Mouse (Mus musculus): ENCODE results near the gene Pagr1a. TPM values are rescaled to one million over a fixed set of nuclear protein-coding genes. Genes with fewer than 3 reads are reported as not detected.

The Pagr1a gene
- polyA plus RNA-seq, 1 experiment from 2014 or later, result 76.1 TPM

DNA sequence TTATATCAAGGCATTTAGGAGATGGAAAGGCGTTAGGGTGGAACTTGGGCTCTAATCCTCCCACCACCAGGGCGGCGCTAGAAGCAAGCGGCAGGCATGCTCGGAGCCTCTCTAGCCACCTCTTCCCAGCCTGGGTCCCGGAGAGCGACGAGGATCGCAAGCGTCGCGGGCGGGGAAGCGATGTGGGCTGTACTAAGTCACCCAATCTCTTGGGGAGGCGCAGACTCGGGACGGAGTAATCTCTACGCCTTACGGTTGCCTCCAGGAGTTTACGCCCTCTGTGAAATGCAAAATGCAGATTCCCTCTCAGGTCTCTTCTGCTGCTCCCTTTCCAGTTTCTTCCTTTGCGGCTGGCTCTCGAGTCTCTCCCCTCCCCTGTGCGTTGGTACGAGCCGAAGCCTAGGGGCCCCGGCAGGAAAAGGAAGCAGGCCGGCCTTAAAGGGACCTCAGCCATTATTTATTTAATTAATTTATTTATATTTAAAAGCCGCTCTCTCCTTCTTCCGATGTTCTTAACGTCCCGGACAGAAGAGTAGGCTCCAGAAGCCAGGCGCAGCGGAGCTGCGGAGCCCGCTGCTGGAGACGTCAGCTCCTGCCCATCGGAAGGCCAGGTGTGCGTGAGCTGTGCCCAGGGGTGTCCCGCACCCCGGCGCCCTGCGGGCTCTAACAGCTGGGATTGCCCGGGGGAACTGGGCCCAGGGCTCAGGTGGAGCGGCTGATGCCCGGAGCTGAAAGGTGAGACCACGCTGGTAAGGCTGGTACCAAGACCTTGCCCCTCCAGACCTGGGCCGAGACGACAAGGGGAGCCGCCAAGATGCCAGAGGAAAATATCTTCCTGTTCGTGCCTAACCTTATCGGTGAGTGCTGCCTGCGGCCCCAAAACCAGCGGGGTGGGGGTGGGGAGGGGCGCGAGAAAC is 40.9 kb downstream of the Pagr1a start, which contains the start of gene Cdiptos:
Gene Cdiptos, minus strand, starts transcription at position 149 of the 917 bp plus-strand sequence.
- peak within 1 kb of the TSS; percentile 99 for H3K9ac ChIP-seq (ENCODE audit: low read depth, low read length)
- H3K36me3 ChIP-seq (ENCODE audit: control insufficient read depth, insufficient read depth, low read length), result peaks cover 4% of the 10 kb centered on the region; the same call in 1 of the 2 replicates
- H3K9me3 ChIP-seq (ENCODE audit: control insufficient read depth, low read length), result no peaks in the 10 kb centered on the region
- DNase-seq (ENCODE audit: low spot score) (peak; percentile 99), ATAC-seq (ENCODE audit: low FRiP score) (peak; percentile 95)
- peak within 1 kb of the TSS; percentile 58 for H3K4me2 ChIP-seq (replicated peaks; ENCODE audit: low read depth, low read length)
- under 1% methylated on average over 55 of the region's 55 CpGs for WGBS
- H3K4me3 ChIP-seq (ENCODE audit: low read depth, low read length), result peak within 1 kb of the TSS; percentile 98
- no peaks in the 10 kb centered on the region for H3K27me3 ChIP-seq (ENCODE audit: control insufficient read depth, insufficient read depth, low read length)
- no peaks in the 10 kb centered on the region for H3K4me1 ChIP-seq (replicated peaks; ENCODE audit: control insufficient read depth, insufficient read depth, low read length)
- H3K27ac ChIP-seq (ENCODE audit: low read depth, low read length), result peak within 1 kb of the TSS; percentile 88

GRCm38 (mm10) chr7:126975893-126975949 is 41.4 kb downstream of the Pagr1a start, which contains the start of gene Cdipt:
Gene Cdipt (plus strand): TSS chr7:126975914.
- Histone ChIP-seq H3K4me1 (replicated peaks; ENCODE audit: control insufficient read depth, insufficient read depth, low read length) (no peaks in the 10 kb centered on the region), H3K9ac (ENCODE audit: low read depth, low read length) (peak within 1 kb of the TSS; percentile 99), H3K27me3 (ENCODE audit: control insufficient read depth, insufficient read depth, low read length) (no peaks in the 10 kb centered on the region), H3K27ac (ENCODE audit: low read depth, low read length) (peak within 1 kb of the TSS; percentile 88), H3K9me3 (ENCODE audit: control insufficient read depth, low read length) (no peaks in the 10 kb centered on the region), H3K36me3 (ENCODE audit: control insufficient read depth, insufficient read depth, low read length) (peaks cover 4% of the 10 kb centered on the region; the same call in 1 of the 2 replicates), H3K4me3 (ENCODE audit: low read depth, low read length) (peak within 1 kb of the TSS; percentile 98), H3K4me2 (replicated peaks; ENCODE audit: low read depth, low read length) (peak within 1 kb of the TSS; percentile 58)
- ATAC-seq (ENCODE audit: low FRiP score) (no peak), DNase-seq (ENCODE audit: low spot score) (no peak)
- WGBS, result 6% methylated on average over 1 of the region's 1 CpGs

DNA sequence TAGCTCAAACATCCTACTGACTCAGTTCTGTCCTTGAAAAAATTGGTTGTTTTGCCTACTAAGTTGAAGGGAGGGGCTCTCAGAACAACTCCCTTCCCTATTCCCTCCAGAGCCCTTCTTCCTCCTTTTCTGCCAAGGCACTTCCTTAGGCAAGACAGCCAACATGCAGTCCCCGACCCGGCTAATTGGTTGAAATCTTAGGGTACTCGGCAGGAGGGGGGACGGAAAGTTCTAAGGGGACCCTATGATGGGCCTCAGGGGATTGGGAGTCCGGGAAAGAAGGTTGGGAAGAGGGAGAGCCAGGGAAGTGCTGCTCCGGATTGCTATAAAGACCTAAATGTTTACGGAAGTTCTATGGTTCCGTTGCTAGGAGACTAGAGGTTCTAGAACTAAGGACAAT is 41.7 kb downstream of the Pagr1a start:
- Histone ChIP-seq H3K4me3 (ENCODE audit: low read depth, low read length) (peak overlapping the region; percentile 98; the same call in 1 of the 2 replicates), H3K27ac (ENCODE audit: low read depth, low read length) (no peak overlapping the region; the same call in 1 of the 2 replicates), H3K9ac (ENCODE audit: low read depth, low read length) (no peak overlapping the region), H3K27me3 (ENCODE audit: control insufficient read depth, insufficient read depth, low read length) (no peaks in the 10 kb centered on the region), H3K36me3 (ENCODE audit: control insufficient read depth, insufficient read depth, low read length) (peaks cover 4% of the 10 kb centered on the region; the same call in 1 of the 2 replicates), H3K9me3 (ENCODE audit: control insufficient read depth, low read length) (no peaks in the 10 kb centered on the region), H3K4me1 (replicated peaks; ENCODE audit: control insufficient read depth, insufficient read depth, low read length) (no peaks in the 10 kb centered on the region), H3K4me2 (replicated peaks; ENCODE audit: low read depth, low read length) (peak overlapping the region; percentile 58)
- ATAC-seq (ENCODE audit: low FRiP score) (peak; percentile 25), DNase-seq (ENCODE audit: low spot score) (no peak)
- WGBS, result 16% methylated on average over 8 of the region's 8 CpGs

GRCm38 (mm10) chr7:126967361-126967760 is 49.8 kb downstream of the Pagr1a start:
- Histone ChIP-seq H3K27me3 (ENCODE audit: control insufficient read depth, insufficient read depth, low read length) (peaks cover under 1% of the 10 kb centered on the region; the same call in 1 of the 2 replicates), H3K4me1 (replicated peaks; ENCODE audit: control insufficient read depth, insufficient read depth, low read length) (no peaks in the 10 kb centered on the region), H3K36me3 (ENCODE audit: control insufficient read depth, insufficient read depth, low read length) (no peaks in the 10 kb centered on the region), H3K9me3 (ENCODE audit: control insufficient read depth, low read length) (no peaks in the 10 kb centered on the region), H3K9ac (ENCODE audit: low read depth, low read length) (no peak overlapping the region), H3K27ac (ENCODE audit: low read depth, low read length) (no peak overlapping the region), H3K4me2 (replicated peaks; ENCODE audit: low read depth, low read length) (no peak overlapping the region), H3K4me3 (ENCODE audit: low read depth, low read length) (no peak overlapping the region)
- ATAC-seq (ENCODE audit: low FRiP score) (no peak), DNase-seq (ENCODE audit: low spot score) (no peak)
- WGBS, result 67% methylated on average over 6 of the region's 6 CpGs

- ATAC-seq (ENCODE audit: low FRiP score) (no peak), DNase-seq (ENCODE audit: low spot score) (no peak)
- peaks cover 2% of the 10 kb centered on the region; the same call in 1 of the 2 replicates for H3K27me3 ChIP-seq (ENCODE audit: control insufficient read depth, insufficient read depth, low read length)
- H3K4me1 ChIP-seq (replicated peaks; ENCODE audit: control insufficient read depth, insufficient read depth, low read length), result no peaks in the 10 kb centered on the region
- no peak overlapping the region for H3K9ac ChIP-seq (ENCODE audit: low read depth, low read length)
- H3K9me3 ChIP-seq (ENCODE audit: control insufficient read depth, low read length), result no peaks in the 10 kb centered on the region
- no peak overlapping the region for H3K4me2 ChIP-seq (replicated peaks; ENCODE audit: low read depth, low read length)
- H3K27ac ChIP-seq (ENCODE audit: low read depth, low read length), result no peak overlapping the region
- H3K36me3 ChIP-seq (ENCODE audit: control insufficient read depth, insufficient read depth, low read length), result no peaks in the 10 kb centered on the region
- 79% methylated on average over 3 of the region's 3 CpGs for WGBS
- H3K4me3 ChIP-seq (ENCODE audit: low read depth, low read length), result no peak overlapping the region
Measured at GRCm38 (mm10) chr7:126965568-126965967, 51.6 kb downstream of the Pagr1a start.

Other genes starting within 250 kb of the Pagr1a start
- 114 and 119 TPM in 2 replicates for gene Ypel3, start 240.4 kb downstream of the Pagr1a start, polyA plus RNA-seq (2014; fragmentation: Nextera tagmentation; extraction: Ambion mirVana)
- gene Tbx6, start 235.9 kb downstream of the Pagr1a start, polyA plus RNA-seq (2014; fragmentation: Nextera tagmentation; extraction: Ambion mirVana), result 0.25 and 0.79 TPM in 2 replicates
- 313 and 330 TPM in 2 replicates for gene Ppp4c, start 224.9 kb downstream of the Pagr1a start, polyA plus RNA-seq (2014; fragmentation: Nextera tagmentation; extraction: Ambion mirVana)
- gene Fam57b, start 219.7 kb downstream of the Pagr1a start, polyA plus RNA-seq (2014; fragmentation: Nextera tagmentation; extraction: Ambion mirVana), result 14.6 and 16.3 TPM in 2 replicates
- gene 4930451I11Rik, start 185.7 kb downstream of the Pagr1a start, polyA plus RNA-seq (2014; fragmentation: Nextera tagmentation; extraction: Ambion mirVana), result not detected in 2 replicates
- gene Doc2a, start 169.9 kb downstream of the Pagr1a start, polyA plus RNA-seq (2014; fragmentation: Nextera tagmentation; extraction: Ambion mirVana), result 3.4 and 3.7 TPM in 2 replicates
- gene Hirip3, start 155.4 kb downstream of the Pagr1a start, polyA plus RNA-seq (2014; fragmentation: Nextera tagmentation; extraction: Ambion mirVana), result 22.0 and 25.2 TPM in 2 replicates
- 89.3 and 89.4 TPM in 2 replicates for gene Ino80e, start 155.0 kb downstream of the Pagr1a start, polyA plus RNA-seq (2014; fragmentation: Nextera tagmentation; extraction: Ambion mirVana)
- gene Taok2, start 132.6 kb downstream of the Pagr1a start, polyA plus RNA-seq (2014; fragmentation: Nextera tagmentation; extraction: Ambion mirVana), result 27.3 and 31.2 TPM in 2 replicates
- 25.3 and 28.6 TPM in 2 replicates for gene Tmem219, start 94.4 kb downstream of the Pagr1a start, polyA plus RNA-seq (2014; fragmentation: Nextera tagmentation; extraction: Ambion mirVana)
- 30.1 and 33.5 TPM in 2 replicates for gene Kctd13, start 88.5 kb downstream of the Pagr1a start, polyA plus RNA-seq (2014; fragmentation: Nextera tagmentation; extraction: Ambion mirVana)
- gene Asphd1, start 67.8 kb downstream of the Pagr1a start, polyA plus RNA-seq (2014; fragmentation: Nextera tagmentation; extraction: Ambion mirVana), result 0.90 and 0.92 TPM in 2 replicates
- gene Sez6l2, start 66.8 kb downstream of the Pagr1a start, polyA plus RNA-seq (2014; fragmentation: Nextera tagmentation; extraction: Ambion mirVana), result 13.2 and 14.2 TPM in 2 replicates
- 68.9 and 69.5 TPM in 2 replicates for gene Cdipt, start 41.4 kb downstream of the Pagr1a start, polyA plus RNA-seq (2014; fragmentation: Nextera tagmentation; extraction: Ambion mirVana)
- 0.63 and 0.93 TPM in 2 replicates for gene Cdiptos, start 41.3 kb downstream of the Pagr1a start, polyA plus RNA-seq (2014; fragmentation: Nextera tagmentation; extraction: Ambion mirVana)
- 3.4 and 3.5 TPM in 2 replicates for gene Mvp, start 2.7 kb downstream of the Pagr1a start, polyA plus RNA-seq (2014; fragmentation: Nextera tagmentation; extraction: Ambion mirVana)
- gene Pagr1b, start 868 bp downstream of the Pagr1a start, polyA plus RNA-seq (2014; fragmentation: Nextera tagmentation; extraction: Ambion mirVana), result not detected in 2 replicates
- 50.4 and 53.7 TPM in 2 replicates for gene Gm42742, start 3.7 kb upstream of the Pagr1a start, polyA plus RNA-seq (2014; fragmentation: Nextera tagmentation; extraction: Ambion mirVana)
- 7.2 and 7.7 TPM in 2 replicates for gene Prrt2, start 3.9 kb upstream of the Pagr1a start, polyA plus RNA-seq (2014; fragmentation: Nextera tagmentation; extraction: Ambion mirVana)
- gene Maz, start 9.7 kb upstream of the Pagr1a start, polyA plus RNA-seq (2014; fragmentation: Nextera tagmentation; extraction: Ambion mirVana), result 69.4 and 71.4 TPM in 2 replicates
- gene Kif22, start 25.1 kb upstream of the Pagr1a start, polyA plus RNA-seq (2014; fragmentation: Nextera tagmentation; extraction: Ambion mirVana), result 142 and 146 TPM in 2 replicates
- gene Zg16, start 70.0 kb upstream of the Pagr1a start, polyA plus RNA-seq (2014; fragmentation: Nextera tagmentation; extraction: Ambion mirVana), result not detected in 2 replicates
- 1.0 and 1.3 TPM in 2 replicates for gene AI467606, start 74.0 kb upstream of the Pagr1a start, polyA plus RNA-seq (2014; fragmentation: Nextera tagmentation; extraction: Ambion mirVana)
- gene Qprt, start 104.9 kb upstream of the Pagr1a start, polyA plus RNA-seq (2014; fragmentation: Nextera tagmentation; extraction: Ambion mirVana), result 1.7 and 2.0 TPM in 2 replicates
- gene Spn, start 120.5 kb upstream of the Pagr1a start, polyA plus RNA-seq (2014; fragmentation: Nextera tagmentation; extraction: Ambion mirVana), result 0.07 and 0.08 TPM in 2 replicates
- gene Cd2bp2, start 178.7 kb upstream of the Pagr1a start, polyA plus RNA-seq (2014; fragmentation: Nextera tagmentation; extraction: Ambion mirVana), result 64.7 and 76.2 TPM in 2 replicates
- 18.7 and 19.1 TPM in 2 replicates for gene Tbc1d10b, start 191.1 kb upstream of the Pagr1a start, polyA plus RNA-seq (2014; fragmentation: Nextera tagmentation; extraction: Ambion mirVana)
- gene Mylpf, start 191.5 kb upstream of the Pagr1a start, polyA plus RNA-seq (2014; fragmentation: Nextera tagmentation; extraction: Ambion mirVana), result 24.1 and 26.5 TPM in 2 replicates
- gene Zfp553, start 215.7 kb upstream of the Pagr1a start, polyA plus RNA-seq (2014; fragmentation: Nextera tagmentation; extraction: Ambion mirVana), result 26.5 and 29.7 TPM in 2 replicates
- gene Sept1, start 215.8 kb upstream of the Pagr1a start, polyA plus RNA-seq (2014; fragmentation: Nextera tagmentation; extraction: Ambion mirVana), result 23.7 and 30.0 TPM in 2 replicates
- 53.2 and 54.0 TPM in 2 replicates for gene Zfp771, start 226.9 kb upstream of the Pagr1a start, polyA plus RNA-seq (2014; fragmentation: Nextera tagmentation; extraction: Ambion mirVana)
- 193 and 214 TPM in 2 replicates for gene Dctpp1, start 243.4 kb upstream of the Pagr1a start, polyA plus RNA-seq (2014; fragmentation: Nextera tagmentation; extraction: Ambion mirVana)

All from hindbrain, embryonic 11.5 days (tissue).